Mouse (Mus musculus): ENCODE data around the gene Rbpj.
A peak's percentile ranks its signal among the peaks of the same experiment; 100 is the strongest.

Gene Rbpj

DNA sequence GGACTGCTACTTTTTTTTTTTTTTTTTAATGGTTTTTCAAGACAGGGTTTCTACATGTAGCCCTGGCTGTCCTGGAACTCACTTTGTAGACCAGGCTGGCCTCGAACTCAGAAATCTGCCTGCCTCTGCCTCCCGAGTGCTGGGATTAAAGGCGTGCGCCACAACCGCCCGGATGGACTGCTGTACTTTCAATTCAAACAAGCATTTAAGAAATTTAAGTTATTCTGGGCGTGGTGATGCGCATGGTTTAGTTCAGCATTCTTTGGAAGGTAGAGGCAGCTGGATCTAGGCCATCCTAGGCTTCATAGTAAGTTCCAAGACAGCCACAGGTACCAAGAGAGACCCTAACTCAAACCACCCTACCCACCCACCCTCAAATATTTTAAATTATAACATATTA is 88.2 kb downstream of the Rbpj start:
- peak; percentile 81 for DNase-seq

DNA sequence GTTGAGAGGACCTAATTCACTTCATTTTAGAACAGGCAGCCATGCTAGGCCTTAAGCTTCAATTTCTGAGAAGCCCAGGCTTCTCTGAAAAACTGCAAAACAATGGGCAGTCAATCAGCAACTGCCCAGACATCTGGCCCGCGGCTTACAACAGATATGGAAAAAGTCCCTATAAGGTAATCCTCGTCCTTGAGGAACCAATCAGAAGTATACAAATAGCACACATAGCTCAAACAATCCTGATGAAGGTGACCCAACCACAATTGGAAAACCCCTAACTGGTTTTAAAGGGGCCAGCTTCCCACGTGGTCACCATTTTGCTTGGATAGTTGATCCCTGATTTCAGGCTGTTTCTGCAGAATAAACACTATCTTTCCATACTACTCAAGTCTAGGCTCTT is 89.0 kb downstream of the Rbpj start:
- peak; percentile 15 for DNase-seq

GRCm38 (mm10) chr5:53555474-53555873 is 89.5 kb downstream of the Rbpj start:
- DNase-seq: peak; percentile 35

DNA sequence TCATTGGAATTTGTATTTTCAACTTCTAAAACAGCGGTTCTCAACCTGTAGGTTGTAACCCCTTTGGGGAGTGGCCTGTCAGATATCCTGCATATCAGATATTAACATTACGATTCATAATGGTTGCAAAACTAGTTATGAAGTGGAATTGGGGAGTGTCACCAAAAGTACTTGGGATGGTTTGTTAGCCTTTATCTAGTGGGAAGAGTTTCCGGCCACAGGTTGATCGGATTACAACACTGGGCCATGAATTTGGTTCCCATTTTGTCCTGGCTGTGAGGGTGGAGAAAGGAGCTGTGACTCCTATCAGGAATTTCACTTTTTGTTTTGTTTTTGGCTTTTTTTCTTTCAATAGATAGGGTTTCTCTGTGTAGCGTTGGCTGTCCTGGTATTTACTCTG is 90.0 kb downstream of the Rbpj start:
- no peak for DNase-seq

DNA sequence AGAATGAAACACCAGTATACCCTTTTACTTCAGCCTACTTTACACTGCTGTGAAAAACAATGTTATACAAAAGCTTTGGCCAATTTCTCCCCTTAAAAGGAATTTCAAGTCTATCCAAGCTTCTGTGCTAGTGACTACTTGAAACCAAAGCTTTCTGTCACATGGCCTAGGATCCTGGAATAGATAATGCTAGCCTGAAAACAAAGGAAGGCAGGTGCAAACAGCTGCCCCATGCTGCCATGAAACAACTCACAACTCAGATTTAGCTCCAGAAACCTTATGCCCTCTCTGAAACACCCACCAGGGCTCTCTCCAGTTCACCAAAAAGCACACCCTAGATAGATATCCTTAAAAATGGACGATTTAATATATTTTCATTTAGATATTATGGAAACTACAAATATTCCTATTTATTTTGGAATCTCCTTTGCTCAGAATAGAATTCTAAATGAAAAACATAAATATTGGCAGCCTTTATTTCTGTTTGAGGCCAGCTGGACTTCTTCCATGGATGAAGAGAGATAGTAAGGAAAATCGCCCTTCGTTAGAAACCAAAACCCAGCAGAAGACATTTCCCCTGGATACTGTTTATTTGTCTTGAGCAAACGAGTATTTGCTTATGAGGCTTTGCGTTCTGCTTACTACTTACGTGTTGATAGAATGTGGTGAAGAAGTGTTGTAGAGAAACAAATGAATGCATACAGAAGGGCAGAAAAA is 91.8 kb downstream of the Rbpj start:
- DNase-seq: peak; percentile 83

- DNase-seq: no peak
Observed at GRCm38 (mm10) chr5:53561160-53561559, 95.2 kb downstream of the Rbpj start.

GRCm38 (mm10) chr5:53564309-53564708 is 98.4 kb downstream of the Rbpj start:
- DNase-seq: no peak

DNA sequence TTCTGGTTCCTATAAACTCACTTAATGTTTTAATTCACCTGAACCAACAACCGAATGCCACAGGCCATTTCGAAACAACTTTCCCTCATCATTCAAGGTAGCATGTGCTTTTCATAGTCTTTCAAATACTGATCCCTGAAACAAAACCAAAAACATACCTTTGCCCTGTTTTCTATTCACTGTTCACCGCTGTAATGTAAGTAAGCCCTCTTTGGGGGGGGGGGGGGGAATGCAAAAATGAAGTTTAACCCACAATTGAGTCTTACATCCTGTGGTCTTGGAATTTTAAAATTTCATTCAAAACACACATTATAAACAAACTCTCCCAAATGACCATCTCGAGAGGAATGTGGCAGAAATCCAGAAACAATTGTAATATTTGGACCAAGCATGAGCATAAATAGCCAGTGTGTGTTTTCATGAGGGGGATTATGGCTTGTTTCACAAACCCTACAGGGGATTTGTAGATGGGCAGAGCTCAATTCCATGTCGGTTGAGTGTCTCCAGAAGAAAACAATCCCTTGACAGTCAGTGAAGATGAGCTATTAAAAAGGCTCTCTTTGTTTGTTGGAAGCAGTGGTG is 99.4 kb downstream of the Rbpj start:
- no peak for DNase-seq

DNA sequence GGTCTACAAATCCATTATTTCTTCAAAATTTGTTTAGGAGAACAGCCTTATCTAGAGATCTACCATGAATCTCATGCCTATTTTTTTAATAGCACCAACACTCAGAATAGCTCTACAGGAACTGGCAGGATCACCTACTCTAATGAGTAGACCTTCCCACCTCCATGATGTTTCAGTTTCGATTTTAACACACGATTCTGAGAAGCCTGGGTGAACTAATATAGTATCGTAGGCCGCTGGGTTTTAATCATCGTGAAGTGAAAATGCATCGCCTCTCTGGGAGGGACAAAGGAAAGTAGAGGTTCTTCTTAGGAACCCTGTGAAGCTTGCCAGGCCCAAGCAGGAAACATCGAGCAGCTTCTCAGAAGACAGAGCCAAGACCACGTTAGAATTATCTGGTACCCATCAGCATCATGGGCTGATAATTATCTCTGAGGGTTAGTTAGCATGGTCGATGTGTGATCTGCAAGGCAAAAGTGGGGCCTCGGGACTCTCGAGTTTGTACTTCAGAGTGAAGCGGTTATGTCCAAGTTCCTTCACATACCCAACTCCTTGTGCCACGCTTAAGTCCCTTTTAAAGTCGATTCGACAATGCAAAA is 100.6 kb downstream of the Rbpj start:
- no peak for DNase-seq

GRCm38 (mm10) chr5:53572496-53572895 is 106.5 kb downstream of the Rbpj start:
- no peak for DNase-seq

GRCm38 (mm10) chr5:53574883-53575442 is 109.0 kb downstream of the Rbpj start:
- peak; percentile 13 for DNase-seq

GRCm38 (mm10) chr5:53577272-53577889 is 111.4 kb downstream of the Rbpj start:
- DNase-seq: peak; percentile 57

DNA sequence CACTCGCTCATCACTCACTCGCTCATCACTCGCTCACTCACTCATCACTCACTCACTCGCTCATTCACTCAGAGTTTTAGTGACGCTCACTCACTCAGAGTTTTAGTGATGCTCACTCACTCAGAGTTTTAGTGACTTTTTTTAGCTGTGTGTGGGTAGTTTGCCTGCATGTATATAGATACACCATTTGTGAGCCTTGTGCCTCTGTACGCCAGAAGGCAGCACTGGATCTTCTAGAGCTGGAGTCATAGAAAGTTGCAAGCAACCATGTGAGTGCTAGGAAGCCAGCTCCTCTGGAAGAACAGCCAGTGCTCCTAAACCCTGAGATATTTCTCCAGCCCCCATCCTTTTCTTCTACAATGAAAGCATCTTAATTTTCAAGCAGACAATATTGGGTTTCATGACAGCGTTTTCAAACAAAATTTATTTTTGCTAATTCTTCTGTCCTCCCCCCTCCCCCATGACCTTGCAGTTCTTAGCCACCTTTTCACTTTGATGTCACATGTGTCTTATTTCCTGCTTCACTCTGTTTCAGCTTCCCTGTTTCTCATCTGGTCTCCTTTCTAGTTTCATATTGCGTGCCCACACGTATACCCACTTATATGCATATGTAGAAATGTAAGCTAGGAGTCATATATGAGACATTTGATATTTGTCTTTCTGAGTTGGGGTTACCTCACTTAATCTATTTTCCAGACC is 118.3 kb downstream of the Rbpj start:
- DNase-seq: peak; percentile 34

GRCm38 (mm10) chr5:53588421-53589171 is 122.6 kb downstream of the Rbpj start:
- peak; percentile 86 for DNase-seq

DNA sequence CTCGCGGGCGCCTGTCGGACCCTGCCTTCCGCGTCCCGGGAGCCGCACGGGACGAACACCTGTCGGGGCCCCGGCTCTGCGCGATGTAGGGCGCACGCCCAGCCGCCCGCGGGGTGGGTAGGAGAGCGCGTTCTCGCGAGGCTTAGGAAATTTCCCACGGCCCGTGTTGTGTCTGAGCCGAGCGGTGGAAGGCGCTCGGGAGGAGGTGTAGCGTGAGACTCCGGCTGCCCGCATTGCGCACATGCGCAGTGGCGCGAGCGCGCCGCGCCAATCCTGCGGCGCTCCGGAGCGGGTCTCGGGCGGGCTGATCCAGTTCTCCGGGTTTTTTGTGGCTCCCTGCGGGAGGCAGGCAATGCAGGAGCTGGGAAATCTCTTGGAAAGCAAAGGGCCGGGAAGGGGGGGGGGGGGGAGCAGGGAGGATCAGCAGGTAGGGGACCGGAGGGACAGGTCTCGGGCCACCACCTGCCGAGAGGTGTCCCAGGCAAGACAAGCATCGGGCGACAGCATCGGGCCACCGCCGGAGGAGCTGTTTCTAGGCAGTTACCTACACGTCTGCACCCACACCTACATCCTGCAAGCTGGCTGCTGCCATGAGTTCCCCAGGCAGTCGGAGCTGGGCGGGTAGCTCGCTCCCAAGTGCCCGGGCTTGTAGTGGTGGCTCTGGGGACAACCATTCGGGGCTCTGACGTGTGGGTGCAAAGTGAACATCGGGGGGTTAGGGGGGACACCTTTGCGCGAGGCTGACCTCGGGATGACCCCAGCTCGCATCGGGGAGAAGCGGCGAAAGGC is 123.4 kb downstream of the Rbpj start:
- peak; percentile 99 for DNase-seq

- peak; percentile 100 for DNase-seq
Observed at GRCm38 (mm10) chr5:53590179-53590765, 124.3 kb downstream of the Rbpj start.

- peak; percentile 93 for DNase-seq
Observed at GRCm38 (mm10) chr5:53590875-53591682, 125.1 kb downstream of the Rbpj start.

- DNase-seq: no peak
Observed at GRCm38 (mm10) chr5:53591683-53592050, 125.7 kb downstream of the Rbpj start.

DNA sequence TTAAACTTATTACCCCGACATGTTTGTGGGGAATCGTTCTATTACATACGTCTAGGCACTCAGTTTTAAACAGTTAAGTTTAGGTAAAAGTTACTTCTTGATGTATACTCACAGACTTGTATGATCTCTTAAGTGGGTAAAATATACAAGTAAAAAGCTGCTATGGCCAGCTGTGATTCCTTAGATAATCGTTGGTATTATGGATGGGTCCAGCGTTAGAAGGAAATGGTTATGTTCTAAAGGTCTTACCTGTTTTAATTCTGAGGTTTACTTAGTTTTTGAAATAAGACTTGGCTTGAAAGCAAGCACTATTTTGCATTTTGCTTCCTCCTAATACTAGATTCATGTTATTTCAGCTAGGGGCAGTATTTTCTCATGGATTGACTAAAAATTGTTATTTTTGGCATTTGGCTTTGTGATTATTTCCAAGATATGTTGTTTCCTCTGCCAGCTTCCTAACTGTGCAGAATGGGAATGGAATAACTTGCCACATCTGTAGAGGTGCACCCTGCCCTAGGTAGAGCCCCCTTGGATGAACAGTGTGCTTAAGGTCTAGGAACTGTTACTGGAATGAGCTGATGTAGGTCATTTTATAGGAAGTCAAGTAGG is 127.2 kb downstream of the Rbpj start:
- DNase-seq: no peak

DNA sequence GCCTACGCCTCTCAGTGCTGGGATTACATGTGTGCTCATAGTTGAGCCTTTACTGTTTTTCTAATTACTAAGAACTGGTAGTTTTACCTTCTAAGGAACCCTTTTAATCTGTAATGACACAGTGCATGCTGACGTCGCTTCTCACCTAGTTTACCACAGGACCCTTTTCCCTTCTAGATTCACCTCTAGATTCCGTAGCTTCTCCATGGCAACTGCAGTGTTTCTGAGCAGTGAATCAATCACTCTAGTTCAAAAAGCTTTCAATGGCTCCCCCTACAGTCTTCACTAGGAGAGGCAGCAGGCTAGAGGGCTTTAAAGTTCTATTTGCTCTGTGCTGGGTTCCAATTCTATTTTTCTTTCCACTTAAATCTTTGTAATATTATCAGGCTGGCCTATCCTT is 128.3 kb downstream of the Rbpj start:
- DNase-seq: peak; percentile 91

Measured in heart, adult 11 months (tissue).